Mouse (Mus musculus) hindlimb bud, embryonic 11.5 days (tissue): Measurements from ENCODE around the gene Senp2.
A peak's percentile ranks its signal among the peaks of the same experiment; 100 is the strongest.
"Not testable (repeated sequence)": the region's sequence is repeated elsewhere in the genome, so short reads cannot be mapped to it uniquely, and the experiment has no call there.

Source experiments
- DNase-seq: peaks from one replicate; pipeline ENCODE4 v3.0.0-alpha.2; 2012; ENCODE audit warnings: low read depth, low spot score; ENCODE audit errors: extremely low spot score

Senp2 gene

GRCm38 (mm10) chr16:22009099-22009584, at the start of gene Senp2:
Senp2 (plus strand) TSS chr16:22009484.
- peak; percentile 100 for DNase-seq

DNA sequence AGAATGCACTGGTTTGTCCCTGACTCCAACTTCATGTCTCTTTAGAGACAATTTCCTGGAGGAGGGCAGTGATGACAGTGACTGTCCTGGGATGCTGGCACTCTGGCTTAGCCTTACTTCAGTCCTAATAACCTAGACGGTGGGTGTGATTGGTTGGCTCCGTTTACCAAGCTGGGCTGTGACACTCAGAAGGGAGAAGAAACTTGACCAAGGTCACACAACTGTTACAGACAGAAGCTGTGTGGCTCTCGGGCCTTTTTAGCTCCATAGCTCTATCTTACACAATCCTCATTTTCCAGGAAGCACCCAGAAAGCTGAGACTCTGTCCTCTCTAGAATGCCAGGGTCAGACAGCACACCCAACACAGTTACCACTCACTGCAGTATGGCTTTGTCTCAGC, 43.7 kb upstream of the Senp2 start:
- no peak for DNase-seq

- DNase-seq: no peak
Measured at GRCm38 (mm10) chr16:21969874-21970273, 39.4 kb upstream of the Senp2 start.

- no peak for DNase-seq
Measured at GRCm38 (mm10) chr16:21970536-21970935, 38.7 kb upstream of the Senp2 start.

GRCm38 (mm10) chr16:21971446-21971845, 37.8 kb upstream of the Senp2 start:
- DNase-seq: no peak

DNA sequence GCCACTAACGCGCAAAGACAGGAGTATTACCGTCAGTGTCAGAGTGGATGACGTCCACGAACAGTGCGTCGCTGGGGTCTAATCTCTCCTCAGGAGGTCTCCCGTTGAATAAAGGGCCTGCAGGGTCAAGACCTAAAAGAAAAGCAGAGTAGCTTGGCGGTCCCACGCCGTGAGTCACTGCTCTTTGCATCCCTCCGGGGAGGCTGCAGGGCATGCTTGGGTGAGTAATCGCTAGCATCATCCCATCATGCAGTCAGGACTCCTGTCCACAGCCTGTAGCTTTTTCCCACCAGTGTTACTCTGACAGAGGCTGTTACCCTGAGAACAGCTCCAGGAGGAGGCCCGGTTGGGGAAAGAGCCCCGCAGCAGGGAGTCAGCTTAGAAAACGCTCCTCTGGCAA, 33.1 kb upstream of the Senp2 start:
- DNase-seq: no peak

DNA sequence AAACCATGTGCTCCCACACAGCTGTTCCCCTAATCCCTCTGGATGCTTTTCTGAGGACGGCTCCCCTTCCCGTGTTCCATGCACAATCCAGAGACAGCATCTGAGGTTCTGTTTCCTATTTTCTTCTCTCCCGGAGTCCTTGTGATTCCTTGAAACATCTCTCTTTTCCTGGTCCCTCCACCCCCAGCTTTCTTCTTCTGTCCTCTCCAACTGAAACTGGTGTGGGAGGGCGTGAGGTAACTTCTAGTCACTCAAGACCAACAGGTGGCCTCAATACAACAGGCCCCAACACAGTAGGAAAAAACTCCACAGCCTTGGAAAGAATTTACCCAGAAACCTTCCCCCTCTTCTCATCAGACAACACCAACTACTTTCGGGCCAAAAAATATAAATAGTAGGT, 31.9 kb upstream of the Senp2 start:
- DNase-seq: no peak

DNA sequence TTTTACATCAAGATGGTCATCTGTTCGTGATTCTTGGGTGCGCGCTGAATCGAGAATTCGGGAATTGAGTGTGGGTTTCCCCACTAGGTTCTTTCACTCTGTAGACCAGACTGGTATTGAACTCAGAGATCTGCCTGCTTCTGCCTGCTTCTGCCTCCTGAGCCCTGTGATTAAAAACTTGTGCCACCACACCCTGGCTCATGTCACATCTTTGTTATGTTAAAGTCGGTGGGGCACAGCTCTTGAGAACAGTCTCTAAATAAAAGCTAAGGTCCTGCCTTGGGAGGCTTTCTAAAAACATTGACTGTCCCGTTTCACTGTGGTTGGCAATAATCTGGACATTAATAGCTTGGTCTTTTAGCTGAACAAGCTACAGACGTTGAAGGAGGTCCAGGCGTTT, 26.1 kb upstream of the Senp2 start:
- no peak for DNase-seq

DNA sequence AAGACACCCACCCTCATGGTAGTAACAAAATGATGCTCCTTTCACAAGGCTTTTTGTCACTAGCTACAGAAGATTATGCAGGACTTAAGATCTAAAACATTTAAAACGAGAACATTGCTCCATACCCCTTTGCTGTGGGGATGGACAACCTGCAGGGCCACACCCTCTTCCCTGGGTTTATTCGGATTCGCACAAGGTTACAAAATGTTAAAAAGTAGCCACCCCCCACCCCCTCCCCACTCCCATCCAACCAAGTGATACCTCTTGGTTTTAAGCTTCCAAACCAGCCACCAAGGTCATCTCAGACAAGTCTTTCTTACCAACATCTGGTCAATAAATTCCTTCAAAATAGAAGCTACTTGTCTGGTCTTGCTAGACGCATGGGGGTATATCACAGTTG, 25.7 kb upstream of the Senp2 start:
- DNase-seq: no peak

GRCm38 (mm10) chr16:21984091-21984490, 25.2 kb upstream of the Senp2 start:
- no peak for DNase-seq

GRCm38 (mm10) chr16:21986191-21986590, 23.1 kb upstream of the Senp2 start:
- DNase-seq: no peak

DNA sequence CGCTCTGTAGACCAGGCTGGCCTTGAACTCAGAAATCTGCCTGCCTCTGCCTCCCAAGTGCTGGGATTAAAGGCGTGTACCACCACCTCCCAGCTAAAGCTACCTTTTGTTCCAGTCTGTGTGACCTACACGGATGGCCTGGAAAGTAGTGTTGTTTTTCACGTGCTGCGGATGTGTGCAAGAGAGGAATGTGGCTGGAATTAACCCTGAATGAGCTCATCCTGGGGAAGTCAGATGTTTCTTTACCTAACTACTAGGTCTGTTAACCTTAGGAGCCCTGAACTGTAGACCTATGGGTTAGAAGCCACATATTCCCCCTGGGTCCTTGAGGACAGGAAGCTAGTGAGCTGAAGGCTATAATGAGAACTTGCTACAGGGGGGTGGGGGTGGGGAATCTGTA, 21.3 kb upstream of the Senp2 start:
- no peak for DNase-seq

GRCm38 (mm10) chr16:21990893-21991292, 18.4 kb upstream of the Senp2 start:
- DNase-seq: not testable (repeated sequence)

DNA sequence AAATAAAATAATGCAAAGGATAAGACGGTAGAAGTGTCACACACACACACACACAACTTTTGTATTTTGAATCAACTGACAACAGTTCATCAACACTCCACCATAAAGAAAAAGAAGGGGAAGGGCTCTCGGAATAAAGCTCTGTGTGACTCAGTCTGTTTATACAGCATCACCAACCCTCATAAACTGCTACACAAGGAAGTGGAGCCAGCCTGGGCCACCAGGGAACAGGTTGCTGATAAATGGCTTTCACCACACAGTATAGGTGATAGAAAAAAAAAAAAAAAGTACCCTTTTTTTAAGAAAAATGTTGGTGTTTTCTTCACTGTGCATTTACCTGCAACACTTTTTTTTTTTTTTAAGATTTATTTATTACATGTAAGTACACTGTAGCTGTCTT, 17.5 kb upstream of the Senp2 start:
- DNase-seq: no peak

DNA sequence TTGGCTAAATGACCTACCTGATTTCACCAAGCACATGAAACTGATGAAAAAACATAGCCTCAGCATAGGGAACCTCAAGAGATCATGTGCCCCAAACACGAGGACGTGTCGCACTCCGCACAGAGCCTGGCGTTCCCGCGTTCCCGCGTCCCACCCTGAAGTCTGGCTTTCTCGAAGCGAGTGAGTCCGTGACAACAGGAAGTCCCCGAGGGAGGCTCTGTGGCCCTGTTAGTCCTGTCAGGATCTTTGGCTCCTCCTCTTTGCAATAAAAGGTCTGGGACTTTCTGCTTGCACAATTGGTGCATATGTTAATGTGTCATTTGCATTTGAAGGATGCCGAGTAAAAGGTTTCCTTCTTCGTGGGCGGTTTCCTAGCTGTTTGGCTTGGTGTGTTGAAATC, 14.0 kb upstream of the Senp2 start, which contains the start of gene Liph:
Gene Liph, minus strand, starts transcription at position 360 of the 400 bp plus-strand sequence.
- no peak for DNase-seq

GRCm38 (mm10) chr16:21996402-21996801, 12.9 kb upstream of the Senp2 start:
- DNase-seq: no peak

DNA sequence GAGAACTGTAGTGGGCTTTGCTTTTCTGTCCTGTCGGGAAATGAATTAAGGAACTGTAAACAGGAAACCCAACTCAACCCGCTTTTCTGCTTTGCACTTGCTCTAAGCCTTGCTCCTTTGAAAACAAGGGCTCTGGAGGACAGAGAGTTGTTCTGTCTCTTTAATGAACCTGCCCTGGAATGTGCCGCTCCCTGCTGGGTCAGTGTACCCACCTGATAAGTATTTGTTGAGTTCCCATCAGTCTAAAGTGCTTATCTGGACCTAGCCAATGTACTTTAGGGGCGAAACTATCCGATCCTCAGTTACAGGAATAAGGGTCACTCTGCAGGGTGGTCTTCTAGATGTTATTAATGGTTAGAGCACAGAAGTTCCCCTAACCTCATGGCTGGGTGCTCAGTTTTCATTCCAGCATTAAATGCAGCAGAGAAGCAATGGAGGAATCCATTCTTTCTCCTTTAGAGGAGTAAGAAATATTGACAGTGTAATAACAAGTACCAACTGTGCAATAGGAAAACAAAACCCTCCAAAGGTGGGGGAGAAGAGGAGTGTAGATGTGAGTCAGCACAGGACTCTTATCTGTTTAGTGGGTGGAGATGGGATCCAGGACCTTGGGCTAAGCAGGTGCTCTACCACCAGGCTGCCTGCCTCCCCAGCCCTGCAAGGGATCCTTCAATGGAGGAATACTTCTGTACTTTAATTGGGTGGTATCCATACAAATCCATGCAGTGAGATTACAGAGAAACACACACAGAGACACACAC, 12.2 kb upstream of the Senp2 start:
- no peak for DNase-seq

- no peak for DNase-seq
Measured at GRCm38 (mm10) chr16:21998061-21998460, 11.2 kb upstream of the Senp2 start.

GRCm38 (mm10) chr16:21999941-22000690, 9.2 kb upstream of the Senp2 start:
- DNase-seq: no peak

GRCm38 (mm10) chr16:22001172-22001571, 8.1 kb upstream of the Senp2 start:
- DNase-seq: no peak

DNA sequence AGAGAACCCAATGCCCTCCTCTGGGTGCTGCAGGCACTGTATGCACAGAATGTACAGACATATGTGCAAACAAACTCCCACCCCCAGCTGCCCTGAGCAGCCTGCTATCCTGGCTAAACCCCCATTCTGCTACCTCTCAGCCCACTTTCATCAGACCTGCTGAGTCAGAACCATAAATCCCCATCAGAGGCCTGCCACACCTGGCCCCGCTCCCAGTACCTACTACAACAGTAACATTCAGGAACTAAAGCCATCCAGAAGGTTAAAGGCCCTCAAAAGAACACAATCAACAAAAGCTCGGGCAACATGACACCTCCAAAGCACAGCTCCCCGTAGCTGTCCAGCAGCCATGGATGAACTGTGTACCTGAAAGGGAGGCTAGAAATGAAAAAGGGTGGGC, 7.7 kb upstream of the Senp2 start:
- DNase-seq: no peak

- no peak for DNase-seq
Measured at GRCm38 (mm10) chr16:22009596-22009995, 312 bp downstream of the Senp2 start.
